Mouse (Mus musculus) gonadal fat pad, adult 2 months (tissue): Measurements from ENCODE around the gene Drc3. TPM values are rescaled to one million over a fixed set of nuclear protein-coding genes. Genes with fewer than 3 reads are reported as not detected.
A peak's percentile ranks its signal among the peaks of the same experiment; 100 is the strongest.

Experiments
- DNase-seq: peaks from one replicate; pipeline ENCODE4 v3.0.0-alpha.2; 2012; ENCODE audit warnings: low read depth
- polyA plus RNA-seq: library from polyadenylated mRNA; depleted of rRNA; stranded (reverse); fragments of >200 nt; gene quantifications from 2 replicates; pipeline ENCODE4 v1.2.3, GENCODE M21; 2012; rRNA removed

The Drc3 gene
- 4.5 and 5.0 TPM in 2 replicates for polyA plus RNA-seq

GRCm38 (mm10) chr11:60352559-60353411 is at the start of gene Drc3, which contains the start of gene Tom1l2:
Gene Drc3, plus strand, starts transcription at chr11:60353329.
Gene Tom1l2, minus strand, starts transcription at chr11:60352905.
- DNase-seq: peak; percentile 100

DNA sequence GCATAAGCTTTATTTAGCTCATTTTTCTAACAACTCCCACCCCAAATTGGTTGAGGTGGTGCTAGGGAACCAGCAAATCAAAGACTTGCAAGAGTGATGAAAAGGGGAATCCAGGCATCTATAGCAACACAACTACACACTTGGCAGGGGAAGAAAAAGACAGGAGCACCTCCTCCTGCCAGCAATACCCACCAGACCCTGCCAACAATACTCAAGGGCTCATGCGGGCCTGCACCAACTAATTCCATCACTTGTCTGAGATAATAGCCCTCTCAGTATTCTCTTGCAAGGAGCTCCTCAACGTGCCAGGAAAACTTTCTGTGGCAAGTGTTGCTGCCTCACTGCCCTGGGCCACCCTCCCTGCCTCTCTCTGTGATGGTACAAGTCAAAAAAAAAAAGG is 49.6 kb upstream of the Drc3 start:
- no peak for DNase-seq

DNA sequence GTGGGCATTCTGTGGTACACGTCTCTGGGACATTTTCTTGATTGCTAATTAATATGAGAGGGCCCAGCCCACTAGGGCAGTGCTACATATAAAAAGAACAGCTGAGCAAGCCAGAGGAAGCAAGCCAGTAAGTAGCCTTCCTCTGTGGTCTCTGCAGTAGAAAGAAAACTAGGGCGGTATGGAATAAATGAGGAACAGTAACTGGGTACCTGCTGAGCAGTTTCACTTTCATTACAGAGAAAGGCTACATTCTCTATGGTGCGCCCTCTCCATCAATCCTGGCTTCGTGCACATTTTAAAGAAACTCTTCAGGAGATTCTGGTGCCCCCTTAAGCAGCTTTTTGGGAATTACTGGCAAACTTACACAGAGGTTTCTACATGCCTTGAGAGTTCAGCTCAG is 47.5 kb upstream of the Drc3 start:
- no peak for DNase-seq

DNA sequence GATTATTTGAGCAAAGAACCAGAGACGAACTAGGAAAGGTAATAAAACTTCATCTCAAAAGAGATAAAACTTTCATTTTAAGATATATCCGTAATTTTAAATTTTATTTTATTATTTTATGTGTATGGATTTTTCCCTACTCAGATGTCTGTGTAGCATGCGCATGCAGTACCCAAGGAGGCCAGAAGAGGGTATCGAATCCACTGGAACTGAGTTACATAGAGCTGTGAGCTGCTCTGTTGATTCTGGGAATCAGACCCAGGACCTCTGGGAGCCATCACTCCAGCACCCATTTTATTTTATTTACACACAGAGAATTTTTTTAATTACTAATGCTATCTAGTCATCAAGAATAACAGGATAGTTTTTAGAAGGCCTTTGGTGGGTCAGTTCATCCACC is 46.3 kb upstream of the Drc3 start:
- no peak for DNase-seq

- no peak for DNase-seq
Observed at GRCm38 (mm10) chr11:60307375-60307825, 45.7 kb upstream of the Drc3 start.

GRCm38 (mm10) chr11:60308061-60308460 is 45.1 kb upstream of the Drc3 start:
- DNase-seq: no peak

- DNase-seq: no peak
Observed at GRCm38 (mm10) chr11:60308506-60309116, 44.5 kb upstream of the Drc3 start.

- DNase-seq: no peak
Observed at GRCm38 (mm10) chr11:60309875-60310274, 43.3 kb upstream of the Drc3 start.

DNA sequence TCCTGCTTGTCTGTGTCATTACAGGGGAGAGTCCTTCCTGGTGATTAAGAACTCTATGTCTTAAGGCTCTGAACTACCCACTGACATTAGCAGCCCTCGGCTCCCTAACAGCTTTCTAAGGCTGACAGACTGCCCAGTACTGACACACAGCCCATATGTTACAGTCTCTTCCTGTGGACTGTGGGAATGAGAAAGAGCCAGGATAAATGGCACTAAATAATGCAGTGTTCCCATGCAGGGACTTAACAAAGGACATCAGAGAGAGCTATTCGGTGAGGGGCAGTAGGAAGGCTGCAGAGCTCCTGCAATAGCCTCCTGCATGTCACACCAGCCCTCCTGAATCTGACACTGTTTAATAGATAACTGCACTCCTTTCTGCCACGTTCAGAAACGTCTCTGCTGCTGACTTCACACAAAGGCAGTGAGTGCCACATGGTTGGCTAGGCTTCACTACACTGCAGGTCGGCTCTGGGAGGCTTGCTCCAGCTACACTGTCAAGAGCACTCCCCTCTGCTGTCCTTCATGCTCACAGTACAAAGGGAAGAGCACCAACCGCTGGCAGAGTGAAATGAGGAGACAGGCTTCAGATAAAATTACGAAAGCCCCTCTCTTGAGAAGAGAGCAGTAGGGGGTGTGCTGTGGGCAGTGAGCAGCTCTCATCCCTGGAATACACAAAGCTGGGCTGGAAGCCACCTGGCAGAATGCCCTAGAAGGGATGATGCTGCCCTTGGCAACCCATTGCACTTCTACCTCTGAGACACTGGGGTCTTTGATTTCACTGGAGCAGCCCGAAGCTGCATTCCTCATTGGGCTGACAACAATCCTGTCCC is 41.9 kb upstream of the Drc3 start:
- no peak for DNase-seq

- no peak for DNase-seq
Observed at GRCm38 (mm10) chr11:60316250-60316649, 36.9 kb upstream of the Drc3 start.

- DNase-seq: no peak
Observed at GRCm38 (mm10) chr11:60316883-60317282, 36.2 kb upstream of the Drc3 start.

GRCm38 (mm10) chr11:60317376-60318102 is 35.6 kb upstream of the Drc3 start:
- DNase-seq: no peak

GRCm38 (mm10) chr11:60318716-60319115 is 34.4 kb upstream of the Drc3 start:
- no peak for DNase-seq

DNA sequence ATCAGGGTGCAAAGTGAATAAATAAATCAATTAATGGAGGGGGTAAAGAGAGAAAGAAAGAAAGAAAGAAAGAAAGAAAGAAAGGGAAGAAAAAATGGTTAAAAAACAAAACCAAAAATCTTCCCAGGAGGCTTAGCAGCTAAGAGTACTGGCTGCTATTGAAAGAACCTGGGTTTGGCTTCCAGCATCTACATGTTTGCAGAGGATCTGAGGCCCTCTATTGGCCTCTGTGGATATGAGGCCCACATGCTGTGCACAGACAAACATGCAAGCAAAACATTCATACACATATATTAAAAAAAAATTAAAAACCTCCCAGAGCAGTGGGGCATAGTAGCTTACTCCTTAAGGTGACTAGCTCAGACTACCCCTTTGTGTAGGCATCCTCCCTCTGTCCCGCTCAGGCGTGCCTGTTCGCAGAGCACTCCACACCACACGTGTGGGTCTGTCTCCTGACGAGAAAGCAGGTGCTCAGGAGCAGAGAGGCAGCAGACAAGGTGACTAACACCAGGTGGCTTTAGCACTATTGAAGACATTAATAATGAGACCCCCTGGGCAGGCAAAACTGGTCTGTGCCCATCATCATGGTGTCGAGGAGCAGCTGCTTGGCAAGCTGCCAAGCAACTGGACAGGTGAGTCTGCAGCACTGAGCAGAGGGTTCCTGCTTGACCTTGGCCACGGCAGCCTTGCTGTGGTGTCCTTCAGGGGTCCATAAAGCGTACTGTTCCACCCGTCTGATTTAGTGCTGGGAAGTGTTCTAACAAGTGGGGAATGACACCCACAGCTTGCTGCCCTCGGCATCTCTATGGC is 33.7 kb upstream of the Drc3 start:
- DNase-seq: no peak

DNA sequence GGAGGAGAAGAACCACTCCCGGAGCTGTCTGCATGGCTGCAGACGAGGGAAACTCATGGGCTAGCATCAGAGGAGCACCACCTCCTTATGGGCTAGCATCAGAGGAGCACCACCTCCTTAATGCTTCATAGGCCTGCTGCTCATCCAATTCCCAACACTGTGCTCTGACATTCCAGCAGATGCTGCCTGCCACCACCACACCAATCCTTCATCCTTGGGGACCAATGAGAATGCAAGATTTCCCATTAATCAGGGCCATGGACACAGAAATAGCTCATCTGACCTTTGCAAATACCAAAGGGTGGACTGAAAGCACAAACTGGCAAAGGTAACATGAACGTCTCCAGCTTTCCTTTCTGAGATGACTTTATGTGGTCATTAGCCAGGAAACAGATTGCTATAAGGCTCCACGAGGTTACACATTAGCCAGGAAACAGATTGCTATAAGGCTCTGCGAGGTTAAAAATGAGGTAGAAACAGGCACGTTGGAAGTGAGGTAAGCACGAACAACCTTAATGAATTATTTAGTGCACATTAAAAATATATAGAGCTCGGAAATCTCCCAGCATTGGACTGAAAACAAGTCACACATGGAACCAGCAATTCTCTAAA is 32.6 kb upstream of the Drc3 start:
- no peak for DNase-seq

DNA sequence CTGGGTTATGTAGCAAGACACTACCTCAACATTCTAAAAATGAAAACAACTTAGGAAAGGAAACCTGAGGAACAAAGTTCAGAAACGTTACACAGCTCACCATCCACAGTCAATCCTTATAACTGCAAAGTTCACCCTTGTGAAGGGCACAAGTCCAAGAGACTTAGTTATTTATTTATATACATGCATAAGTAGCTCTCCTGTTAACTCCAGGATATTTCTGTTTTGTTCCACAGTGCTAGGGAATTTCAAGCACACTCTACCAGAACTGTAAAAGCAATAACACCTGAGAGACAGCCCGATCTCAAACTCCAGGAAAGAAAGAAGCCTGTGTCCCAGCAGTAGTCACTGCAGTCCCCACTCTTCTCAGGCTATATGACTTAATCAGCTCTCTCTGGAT is 31.7 kb upstream of the Drc3 start:
- no peak for DNase-seq

DNA sequence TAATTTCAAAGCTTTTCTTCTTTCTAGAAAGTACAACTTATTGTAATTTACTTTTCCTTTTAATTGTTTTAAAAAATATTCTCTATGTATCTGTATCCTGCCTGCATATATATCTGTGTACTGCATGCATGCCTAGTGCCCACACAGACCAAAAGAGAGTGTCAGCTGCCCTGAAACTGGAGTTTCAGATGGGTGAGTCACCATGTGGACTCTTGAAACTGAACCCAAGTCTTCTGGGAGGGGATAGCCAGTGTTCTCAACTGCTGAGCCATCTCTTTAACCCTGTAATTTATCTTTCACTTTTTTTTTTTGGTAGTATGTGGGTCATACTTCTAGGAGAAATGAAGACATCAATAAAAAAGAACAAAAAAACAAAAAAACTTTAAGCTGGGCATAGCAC is 29.4 kb upstream of the Drc3 start:
- no peak for DNase-seq

- DNase-seq: no peak
Observed at GRCm38 (mm10) chr11:60330551-60330950, 22.6 kb upstream of the Drc3 start.

- DNase-seq: no peak
Observed at GRCm38 (mm10) chr11:60333461-60333860, 19.7 kb upstream of the Drc3 start.

DNA sequence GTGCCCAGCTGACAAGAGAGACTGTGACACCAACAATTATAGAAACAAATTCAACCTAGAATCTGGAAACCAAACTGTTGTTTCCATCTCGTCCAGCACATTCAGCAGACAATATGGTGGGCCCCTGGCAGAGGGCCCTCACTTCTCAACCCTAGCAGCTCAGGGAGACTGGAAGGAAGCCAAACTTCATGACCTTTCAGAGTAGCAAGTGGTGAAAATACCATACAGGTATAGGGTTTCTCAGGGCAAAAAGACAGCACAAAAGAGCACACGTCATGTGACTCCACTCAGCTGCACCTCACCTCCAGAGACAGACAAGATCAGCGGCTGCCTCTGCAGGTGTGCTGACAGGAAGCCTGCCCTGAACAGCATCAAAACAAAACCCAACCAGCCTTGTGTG is 19.0 kb upstream of the Drc3 start:
- DNase-seq: no peak
